Comparison of ENCODE assay signal across 21 mouse cellular contexts in the genomic region with DNA sequence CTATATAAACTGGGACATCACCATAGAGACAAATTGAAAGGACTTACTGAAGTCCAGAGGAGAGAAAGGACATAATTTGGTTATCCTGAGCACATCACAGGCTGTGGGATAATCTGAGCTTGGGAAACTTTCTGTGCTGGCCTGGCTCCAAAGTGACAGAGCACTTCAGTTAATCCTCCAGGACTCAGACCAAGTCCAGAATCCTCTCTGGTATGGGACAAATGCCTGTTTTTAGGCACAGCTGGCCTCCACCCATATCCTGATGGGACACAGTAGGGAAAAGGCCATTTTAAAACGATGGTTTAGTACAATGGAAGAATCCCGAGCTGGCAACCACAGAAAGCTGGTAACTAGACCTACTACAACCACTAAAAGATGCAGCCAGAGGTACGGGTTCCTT.
DNase-seq lines count a peak whose midpoint lies in the region; ATAC-seq lines count a peak whose summit lies in the region.
"Had no signal": no experiment of that assay in that cellular context is flagged by ENCODE, and none has a peak within 500 bp of the region (broad histone marks: within the 10 kb centered on the region; RNA-seq: fewer than 3 reads in every experiment).

No protein-coding gene starts in this region.

- H3K4me2 ChIP-seq in midbrain, embryonic 14.5 days (ENCODE audit: low read length): no peak overlapping the region
- H3K4me2 ChIP-seq: embryonic facial prominence, embryonic 12.5 days; forebrain, embryonic 13.5 days; liver, embryonic 12.5 days; lung, embryonic 14.5 days; midbrain, embryonic 15.5 days had no signal

- H3K4me1 ChIP-seq in midbrain, embryonic 14.5 days (ENCODE audit: control insufficient read depth, insufficient read depth, low read length): no peaks in the 10 kb centered on the region
- H3K4me1 ChIP-seq: embryonic facial prominence, embryonic 12.5 days; forebrain, embryonic 13.5 days; liver, embryonic 12.5 days; midbrain, embryonic 15.5 days had no signal

- H3K9ac ChIP-seq in midbrain, embryonic 14.5 days (replicated peaks; ENCODE audit: low read length): no peak overlapping the region
- H3K9ac ChIP-seq: embryonic facial prominence, embryonic 12.5 days; forebrain, embryonic 13.5 days; liver, embryonic 12.5 days; lung, embryonic 14.5 days; midbrain, embryonic 15.5 days had no signal

- no peaks in the 10 kb centered on the region for H3K9me3 ChIP-seq in midbrain, embryonic 14.5 days (ENCODE audit: control insufficient read depth, low read length)
- H3K9me3 ChIP-seq: embryonic facial prominence, embryonic 12.5 days; forebrain, embryonic 13.5 days; limb, embryonic 10.5 days; liver, embryonic 12.5 days; midbrain, embryonic 15.5 days had no signal

- no peak overlapping the region for H3K27ac ChIP-seq in midbrain, embryonic 14.5 days (replicated peaks; ENCODE audit: low read depth, low read length)
- H3K27ac ChIP-seq: embryonic facial prominence, embryonic 12.5 days; forebrain, embryonic 13.5 days; limb, embryonic 10.5 days; liver, embryonic 12.5 days; midbrain, embryonic 15.5 days had no signal

- intact Hi-C loops in heart, postnatal 36 days (cut with DNase I): no loop called here

- DNase-seq in adrenal gland, postnatal 10 days: peak; percentile 21
- no peak for DNase-seq in adrenal gland, adult 2 months
- DNase-seq in lung, postnatal 25 days (ENCODE audit: low spot score): peak; percentile 4
- no peak for DNase-seq in lung, postnatal 10 days
- peak; percentile 47 for DNase-seq in gastrocnemius, postnatal 25 days
- peak; percentile 58 to 61 for DNase-seq in heart, postnatal 36 days
- DNase-seq in midbrain, embryonic 14.5 days: no peak
- no peak for DNase-seq in kidney, postnatal 36 days
- DNase-seq: adrenal gland, postnatal 14 days; kidney, adult 2 months; kidney, postnatal 14 days; lung, embryonic 14.5 days; right cerebral cortex, postnatal 25 days; thymus, postnatal 25 days had no signal

- H3K4me3 ChIP-seq in midbrain, embryonic 14.5 days (replicated peaks; ENCODE audit: low read depth, low read length): no peak overlapping the region
- H3K4me3 ChIP-seq: embryonic facial prominence, embryonic 12.5 days; erythroblast, embryonic 14.5 days; forebrain, embryonic 13.5 days; limb, embryonic 10.5 days; liver, embryonic 12.5 days; midbrain, embryonic 15.5 days; myocyte had no signal

- no peaks in the 10 kb centered on the region for H3K27me3 ChIP-seq in midbrain, embryonic 14.5 days (ENCODE audit: control insufficient read depth, insufficient read depth, low read length)
- H3K27me3 ChIP-seq: embryonic facial prominence, embryonic 12.5 days; forebrain, embryonic 13.5 days; liver, embryonic 12.5 days; midbrain, embryonic 15.5 days had no signal

- no peak for ATAC-seq in midbrain, embryonic 14.5 days (ENCODE audit: low FRiP score, low TSS enrichment)
- ATAC-seq: forebrain, embryonic 13.5 days; liver, embryonic 12.5 days; midbrain, embryonic 15.5 days had no signal

- 88% methylated on average over 3 of the region's 3 CpGs for WGBS in midbrain, embryonic 14.5 days

- H3K36me3 ChIP-seq in midbrain, embryonic 14.5 days (ENCODE audit: control insufficient read depth, insufficient read depth, low read length): no peaks in the 10 kb centered on the region
- H3K36me3 ChIP-seq: embryonic facial prominence, embryonic 12.5 days; limb, embryonic 10.5 days; liver, embryonic 12.5 days; midbrain, embryonic 15.5 days had no signal

Comparison
In these comparisons a context has a peak if more than half of its experiments do, and no peak if none do; other contexts are left out.
1. DNase-seq: peak in adrenal gland, postnatal 10 days (single experiment), lung, postnatal 25 days (single experiment), gastrocnemius, postnatal 25 days (single experiment) and heart, postnatal 36 days (2 of 2); none in adrenal gland, adult 2 months (single experiment), lung, postnatal 10 days (single experiment), midbrain, embryonic 14.5 days (single experiment) and kidney, postnatal 36 days (0 of 2).